Mouse (Mus musculus): ENCODE measurements around the gene Iars2. TPM values are rescaled to one million over a fixed set of nuclear protein-coding genes. Genes with fewer than 3 reads are reported as not detected.

The Iars2 gene
- polyA plus RNA-seq, 1 experiment from 2014 or later: 22.1 TPM

- no peaks in the 10 kb centered on the region for H3K9me3 ChIP-seq (ENCODE audit: low read length)
- H3K4me1 ChIP-seq (ENCODE audit: insufficient read depth, low read depth, low read length): no peaks in the 10 kb centered on the region
- no peaks in the 10 kb centered on the region for H3K27me3 ChIP-seq (replicated peaks; ENCODE audit: insufficient read depth, low read length)
- ATAC-seq (no peak), DNase-seq (ENCODE audit: low spot score) (no peak)
- 90% methylated on average over 8 of the region's 8 CpGs for WGBS
- H3K9ac ChIP-seq (replicated peaks; ENCODE audit: low read depth): no peak overlapping the region
- peaks cover 12% of the 10 kb centered on the region; the same call in 1 of the 2 replicates for H3K36me3 ChIP-seq (ENCODE audit: insufficient read depth, low read length)
- H3K4me2 ChIP-seq (replicated peaks; ENCODE audit: low read depth, low read length): no peak overlapping the region
- no peak overlapping the region for H3K4me3 ChIP-seq (ENCODE audit: low read depth, low read length)
- no peak overlapping the region for H3K27ac ChIP-seq (ENCODE audit: low read length)
- TF ChIP-seq EP300 (IDR thresholded peaks at IDR 0.05): no peak
- TF ChIP-seq CTCF (IDR thresholded peaks at IDR 0.05): no peak
Observed at GRCm38 (mm10) chr1:185270403-185271097, 58.6 kb downstream of the Iars2 start.

GRCm38 (mm10) chr1:185268675-185269074, 60.5 kb downstream of the Iars2 start:
- H3K4me1 ChIP-seq (ENCODE audit: insufficient read depth, low read depth, low read length): no peaks in the 10 kb centered on the region
- WGBS: 76% methylated on average over 4 of the region's 4 CpGs
- H3K27me3 ChIP-seq (replicated peaks; ENCODE audit: insufficient read depth, low read length): no peaks in the 10 kb centered on the region
- no peak overlapping the region for H3K4me2 ChIP-seq (replicated peaks; ENCODE audit: low read depth, low read length)
- H3K9ac ChIP-seq (replicated peaks; ENCODE audit: low read depth): no peak overlapping the region
- DNase-seq (ENCODE audit: low spot score) (peak; percentile 18), ATAC-seq (peak; percentile 62; the same call in 1 of the 2 replicates)
- H3K27ac ChIP-seq (ENCODE audit: low read length): no peak overlapping the region
- no peak overlapping the region for H3K4me3 ChIP-seq (ENCODE audit: low read depth, low read length)
- no peaks in the 10 kb centered on the region for H3K9me3 ChIP-seq (ENCODE audit: low read length)
- TF ChIP-seq EP300 (IDR thresholded peaks at IDR 0.05) (no peak), CTCF (IDR thresholded peaks at IDR 0.05) (no peak)
- H3K36me3 ChIP-seq (ENCODE audit: insufficient read depth, low read length): peaks cover 22% of the 10 kb centered on the region; the same call in 1 of the 2 replicates

GRCm38 (mm10) chr1:185262565-185262964, 66.6 kb downstream of the Iars2 start:
- no peaks in the 10 kb centered on the region for H3K4me1 ChIP-seq (ENCODE audit: insufficient read depth, low read depth, low read length)
- TF ChIP-seq CTCF (IDR thresholded peaks at IDR 0.05) (peak; percentile 84), EP300 (IDR thresholded peaks at IDR 0.05) (no peak)
- no peaks in the 10 kb centered on the region for H3K9me3 ChIP-seq (ENCODE audit: low read length)
- no peaks in the 10 kb centered on the region for H3K27me3 ChIP-seq (replicated peaks; ENCODE audit: insufficient read depth, low read length)
- peaks cover 47% of the 10 kb centered on the region for H3K36me3 ChIP-seq (ENCODE audit: insufficient read depth, low read length)
- peak; percentile 37 for ATAC-seq
- WGBS: 37% methylated on average over 14 of the region's 14 CpGs
- H3K4me2 ChIP-seq (replicated peaks; ENCODE audit: low read depth, low read length): no peak overlapping the region
- H3K9ac ChIP-seq (replicated peaks; ENCODE audit: low read depth): no peak overlapping the region
- DNase-seq (ENCODE audit: low spot score): peak; percentile 31
- no peak overlapping the region for H3K27ac ChIP-seq (ENCODE audit: low read length)
- H3K4me3 ChIP-seq (ENCODE audit: low read depth, low read length): no peak overlapping the region

GRCm38 (mm10) chr1:185256753-185257152, 72.4 kb downstream of the Iars2 start:
- Histone ChIP-seq H3K4me1 (ENCODE audit: insufficient read depth, low read depth, low read length) (0 out of 2 replicates have a peak, but pooled peaks cover 4% of the 10 kb centered on the region), H3K36me3 (ENCODE audit: insufficient read depth, low read length) (peaks cover 27% of the 10 kb centered on the region), H3K27me3 (replicated peaks; ENCODE audit: insufficient read depth, low read length) (no peaks in the 10 kb centered on the region), H3K9me3 (ENCODE audit: low read length) (no peaks in the 10 kb centered on the region), H3K9ac (replicated peaks; ENCODE audit: low read depth) (no peak overlapping the region), H3K27ac (ENCODE audit: low read length) (no peak overlapping the region), H3K4me3 (ENCODE audit: low read depth, low read length) (no peak overlapping the region), H3K4me2 (replicated peaks; ENCODE audit: low read depth, low read length) (no peak overlapping the region)
- no peak for TF ChIP-seq CTCF (IDR thresholded peaks at IDR 0.05)
- TF ChIP-seq EP300 (IDR thresholded peaks at IDR 0.05): no peak
- WGBS: 61% methylated on average over 3 of the region's 3 CpGs
- DNase-seq (ENCODE audit: low spot score) (peak; percentile 40), ATAC-seq (peak; percentile 65)

GRCm38 (mm10) chr1:185255336-185255735, 73.9 kb downstream of the Iars2 start:
- 93% methylated on average over 12 of the region's 12 CpGs for WGBS
- Histone ChIP-seq H3K27ac (ENCODE audit: low read length) (no peak overlapping the region), H3K4me1 (ENCODE audit: insufficient read depth, low read depth, low read length) (0 out of 2 replicates have a peak, but pooled peaks cover 4% of the 10 kb centered on the region), H3K9me3 (ENCODE audit: low read length) (no peaks in the 10 kb centered on the region), H3K4me3 (ENCODE audit: low read depth, low read length) (no peak overlapping the region), H3K4me2 (replicated peaks; ENCODE audit: low read depth, low read length) (no peak overlapping the region), H3K27me3 (replicated peaks; ENCODE audit: insufficient read depth, low read length) (no peaks in the 10 kb centered on the region), H3K36me3 (ENCODE audit: insufficient read depth, low read length) (peaks cover 25% of the 10 kb centered on the region), H3K9ac (replicated peaks; ENCODE audit: low read depth) (no peak overlapping the region)
- ATAC-seq (no peak), DNase-seq (ENCODE audit: low spot score) (no peak)
- TF ChIP-seq CTCF (IDR thresholded peaks at IDR 0.05) (no peak), EP300 (IDR thresholded peaks at IDR 0.05) (no peak)

- ATAC-seq: peak; percentile 35; the same call in 1 of the 2 replicates
- H3K9ac ChIP-seq (replicated peaks; ENCODE audit: low read depth): no peak overlapping the region
- H3K27ac ChIP-seq (ENCODE audit: low read length): no peak overlapping the region
- H3K4me1 ChIP-seq (ENCODE audit: insufficient read depth, low read depth, low read length): 0 out of 2 replicates have a peak, but pooled peaks cover 4% of the 10 kb centered on the region
- WGBS: 37% methylated on average over 12 of the region's 12 CpGs
- DNase-seq (ENCODE audit: low spot score): peak; percentile 39
- TF ChIP-seq EP300 (IDR thresholded peaks at IDR 0.05) (no peak), CTCF (IDR thresholded peaks at IDR 0.05) (no peak)
- H3K4me2 ChIP-seq (replicated peaks; ENCODE audit: low read depth, low read length): no peak overlapping the region
- H3K36me3 ChIP-seq (ENCODE audit: insufficient read depth, low read length): peaks cover 19% of the 10 kb centered on the region
- H3K27me3 ChIP-seq (replicated peaks; ENCODE audit: insufficient read depth, low read length): no peaks in the 10 kb centered on the region
- H3K9me3 ChIP-seq (ENCODE audit: low read length): no peaks in the 10 kb centered on the region
- no peak overlapping the region for H3K4me3 ChIP-seq (ENCODE audit: low read depth, low read length)
Observed at GRCm38 (mm10) chr1:185253140-185253892, 75.9 kb downstream of the Iars2 start.
